Mouse (Mus musculus) small intestine, adult 2 months (tissue): Measurements from ENCODE around the gene Rab3ip.

ENCODE experiments used
- CTCF ChIP-seq: fragments of 200-500 bp; IDR thresholded peaks from 2 replicates; pipeline ENCODE4 v1.5.1; 2012; ENCODE audit warnings: low read depth, mild to moderate bottlenecking, control low read depth, inconsistent platforms, low read length, moderate library complexity, mixed read lengths; ENCODE audit not compliant: insufficient replicate concordance, insufficient read length; ENCODE audit errors: extremely low read depth
- POLR2A ChIP-seq: fragments of 200-500 bp; IDR thresholded peaks from 2 replicates; pipeline ENCODE4 v1.6.1; 2012; ENCODE audit warnings: low read depth, mild to moderate bottlenecking, control low read depth, inconsistent platforms, low read length, moderate library complexity

DNA sequence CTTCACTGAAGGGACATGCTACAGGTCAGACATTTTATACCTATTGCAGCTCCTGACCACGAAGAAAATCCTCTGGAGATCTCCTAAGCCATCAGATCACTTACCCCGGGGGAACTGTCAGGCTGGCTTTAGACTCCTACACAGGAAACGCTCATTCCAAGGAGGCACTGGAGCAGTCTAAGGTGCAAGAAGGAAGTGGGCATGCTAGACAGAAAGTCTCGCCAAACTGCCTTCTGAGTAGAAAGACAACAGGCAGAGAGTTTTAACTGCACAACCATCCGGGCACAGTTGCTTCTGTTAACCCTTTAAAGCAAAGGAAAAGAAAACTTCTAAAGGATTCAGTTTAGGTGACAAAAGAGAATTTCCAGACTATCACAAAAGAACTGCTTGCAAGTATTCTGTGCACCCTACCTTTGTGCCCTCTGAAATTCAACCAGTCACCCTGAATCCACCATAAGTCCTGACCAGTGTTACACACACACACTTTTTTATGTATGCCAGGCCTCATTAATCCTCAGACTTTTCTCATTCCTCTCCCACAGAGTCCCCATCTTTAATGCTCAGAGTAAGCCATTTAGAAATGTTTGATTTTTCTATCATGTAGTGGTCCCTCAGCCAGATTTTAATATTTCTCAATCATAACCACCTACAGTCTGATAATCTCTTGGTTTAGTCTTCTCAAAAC is 7.4 kb upstream of the Rab3ip start:
- TF ChIP-seq POLR2A (no peak), CTCF (no peak)
